Mouse (Mus musculus): Measurements from ENCODE around the gene Fgfr2. TPM values are rescaled to one million over a fixed set of nuclear protein-coding genes. Genes with fewer than 3 reads are reported as not detected.
"Not testable (repeated sequence)": the region's sequence is repeated elsewhere in the genome, so short reads cannot be mapped to it uniquely, and the experiment has no call there.

The Fgfr2 gene
- total RNA-seq, 2 experiments from 2014 or later: 28.8 to 29.4 TPM

- intact Hi-C loops (cut with DNase I): no loop called here
- no peak for DNase-seq (ENCODE audit: extremely low spot score in 1 of 2, low spot score in 2 of 2)
Measured at GRCm38 (mm10) chr7:132555911-132556310, 567.2 kb downstream of the Fgfr2 start.

- intact Hi-C loops (cut with DNase I): loop anchor here (5.0 kb wide), 1 partner anchor 237 kb away; the partner anchor contains the start of gene Chst15
- DNase-seq (ENCODE audit: extremely low spot score in 1 of 2, low spot score in 2 of 2): no peak
Measured at GRCm38 (mm10) chr7:132554091-132554490, 569.1 kb downstream of the Fgfr2 start.

- DNase-seq (ENCODE audit: extremely low spot score in 1 of 2, low spot score in 2 of 2): peak; percentile 95
- intact Hi-C loops (cut with DNase I): loop anchor here (1.0 to 5.0 kb wide), 3 partner anchors 234 to 653 kb away; partner anchors contain the start of gene Chst15
Measured at GRCm38 (mm10) chr7:132551351-132552126, 571.6 kb downstream of the Fgfr2 start.

GRCm38 (mm10) chr7:132547126-132547525, 576.0 kb downstream of the Fgfr2 start:
- no peak for DNase-seq (ENCODE audit: extremely low spot score in 1 of 2, low spot score in 2 of 2)
- intact Hi-C loops (cut with DNase I): no loop called here

- intact Hi-C loops (cut with DNase I): no loop called here
- DNase-seq (ENCODE audit: extremely low spot score in 1 of 2, low spot score in 2 of 2): no peak
Measured at GRCm38 (mm10) chr7:132542427-132542826, 580.7 kb downstream of the Fgfr2 start.

GRCm38 (mm10) chr7:132541566-132541965, 581.6 kb downstream of the Fgfr2 start:
- no peak for DNase-seq (ENCODE audit: extremely low spot score in 1 of 2, low spot score in 2 of 2)
- intact Hi-C loops (cut with DNase I): no loop called here

GRCm38 (mm10) chr7:132540597-132540996, 582.6 kb downstream of the Fgfr2 start:
- intact Hi-C loops (cut with DNase I): no loop called here
- no peak for DNase-seq (ENCODE audit: extremely low spot score in 1 of 2, low spot score in 2 of 2)

GRCm38 (mm10) chr7:132529206-132529605, 593.9 kb downstream of the Fgfr2 start:
- DNase-seq (ENCODE audit: extremely low spot score in 1 of 2, low spot score in 2 of 2): no peak
- intact Hi-C loops (cut with DNase I): no loop called here

GRCm38 (mm10) chr7:132513419-132513982, 609.6 kb downstream of the Fgfr2 start:
- no peak for DNase-seq (ENCODE audit: extremely low spot score in 1 of 2, low spot score in 2 of 2)
- intact Hi-C loops (cut with DNase I): no loop called here

GRCm38 (mm10) chr7:132509110-132509509, 614.0 kb downstream of the Fgfr2 start:
- DNase-seq (ENCODE audit: extremely low spot score in 1 of 2, low spot score in 2 of 2): no peak
- intact Hi-C loops (cut with DNase I): no loop called here

GRCm38 (mm10) chr7:132507361-132507760, 615.8 kb downstream of the Fgfr2 start:
- intact Hi-C loops (cut with DNase I): no loop called here
- no peak for DNase-seq (ENCODE audit: extremely low spot score in 1 of 2, low spot score in 2 of 2)

- peak in 1 of 2 experiments; percentile 74 for DNase-seq (ENCODE audit: extremely low spot score in 1 of 2, low spot score in 2 of 2)
Measured at GRCm38 (mm10) chr7:132506226-132506625, 616.9 kb downstream of the Fgfr2 start.

GRCm38 (mm10) chr7:132502445-132502844, 620.7 kb downstream of the Fgfr2 start:
- intact Hi-C loops (cut with DNase I); DNase-seq (ENCODE audit: extremely low spot score in 1 of 2, low spot score in 2 of 2): not testable (repeated sequence)

More at GRCm38 (mm10) chr7:132506226-132506625, 616.9 kb downstream of the Fgfr2 start:
- intact Hi-C loops (cut with DNase I): no loop called here

- intact Hi-C loops (cut with DNase I): no loop called here
- DNase-seq (ENCODE audit: extremely low spot score in 1 of 2, low spot score in 2 of 2): no peak
Measured at GRCm38 (mm10) chr7:132497142-132497541, 626.0 kb downstream of the Fgfr2 start.

- intact Hi-C loops (cut with DNase I): no loop called here
- DNase-seq (ENCODE audit: extremely low spot score in 1 of 2, low spot score in 2 of 2): no peak
Measured at GRCm38 (mm10) chr7:132494263-132494662, 628.9 kb downstream of the Fgfr2 start.

GRCm38 (mm10) chr7:132493632-132494031, 629.5 kb downstream of the Fgfr2 start:
- intact Hi-C loops (cut with DNase I): no loop called here
- no peak for DNase-seq (ENCODE audit: extremely low spot score in 1 of 2, low spot score in 2 of 2)

GRCm38 (mm10) chr7:132491902-132492301, 631.2 kb downstream of the Fgfr2 start:
- intact Hi-C loops (cut with DNase I): no loop called here
- no peak for DNase-seq (ENCODE audit: extremely low spot score in 1 of 2, low spot score in 2 of 2)

- no peak for DNase-seq (ENCODE audit: extremely low spot score in 1 of 2, low spot score in 2 of 2)
- intact Hi-C loops (cut with DNase I): no loop called here
Measured at GRCm38 (mm10) chr7:132487361-132487760, 635.8 kb downstream of the Fgfr2 start.

GRCm38 (mm10) chr7:132486403-132487178, 636.6 kb downstream of the Fgfr2 start:
- intact Hi-C loops (cut with DNase I): no loop called here
- no peak for DNase-seq (ENCODE audit: extremely low spot score in 1 of 2, low spot score in 2 of 2)
